Mouse (Mus musculus) urinary bladder, adult 18-20 months (tissue): ENCODE measurements around the gene Qprt.

Experiments
- DNase-seq, 2 experiments: peaks; one replicate each; pipeline ENCODE4 v3.0.0; 2022; ENCODE audit warnings: low spot score in 2 of 2, mixed read lengths in 2 of 2

Gene Qprt

GRCm38 (mm10) chr7:127121911-127122270, at the start of gene Qprt:
Gene Qprt (minus strand): TSS chr7:127122226.
- DNase-seq = no peak

GRCm38 (mm10) chr7:127166501-127166900, 44.5 kb upstream of the Qprt start:
- DNase-seq = no peak

- DNase-seq = no peak
Observed at GRCm38 (mm10) chr7:127165607-127166493, 43.8 kb upstream of the Qprt start.

- DNase-seq = no peak
Observed at GRCm38 (mm10) chr7:127164002-127164401, 42.0 kb upstream of the Qprt start.

- no peak for DNase-seq
Observed at GRCm38 (mm10) chr7:127162546-127162945, 40.5 kb upstream of the Qprt start.

GRCm38 (mm10) chr7:127157548-127157947, 35.5 kb upstream of the Qprt start:
- no peak for DNase-seq

GRCm38 (mm10) chr7:127153477-127153876, 31.5 kb upstream of the Qprt start:
- DNase-seq = no peak

GRCm38 (mm10) chr7:127152464-127152863, 30.4 kb upstream of the Qprt start:
- no peak for DNase-seq

GRCm38 (mm10) chr7:127147901-127148300, 25.9 kb upstream of the Qprt start:
- no peak for DNase-seq

GRCm38 (mm10) chr7:127146267-127146603, 24.2 kb upstream of the Qprt start:
- DNase-seq = no peak

- no peak for DNase-seq
Observed at GRCm38 (mm10) chr7:127145387-127146266, 23.6 kb upstream of the Qprt start.

GRCm38 (mm10) chr7:127144412-127144811, 22.4 kb upstream of the Qprt start:
- DNase-seq = no peak

- no peak for DNase-seq
Observed at GRCm38 (mm10) chr7:127142666-127143065, 20.6 kb upstream of the Qprt start.

- no peak for DNase-seq
Observed at GRCm38 (mm10) chr7:127142214-127142613, 20.2 kb upstream of the Qprt start.

GRCm38 (mm10) chr7:127140623-127141404, 18.8 kb upstream of the Qprt start:
- DNase-seq = no peak

GRCm38 (mm10) chr7:127139562-127139961, 17.5 kb upstream of the Qprt start:
- no peak for DNase-seq

GRCm38 (mm10) chr7:127139100-127139499, 17.1 kb upstream of the Qprt start:
- no peak for DNase-seq

GRCm38 (mm10) chr7:127137262-127138017, 15.4 kb upstream of the Qprt start, which contains the start of gene Spn:
Gene Spn (minus strand): TSS chr7:127137823.
- no peak for DNase-seq

GRCm38 (mm10) chr7:127136181-127137071, 14.4 kb upstream of the Qprt start:
- DNase-seq = no peak

- no peak for DNase-seq
Observed at GRCm38 (mm10) chr7:127134821-127135447, 12.9 kb upstream of the Qprt start.
